Mouse (Mus musculus): ENCODE measurements around the gene Cmbl. TPM values are rescaled to one million over a fixed set of nuclear protein-coding genes. Genes with fewer than 3 reads are reported as not detected.

Cmbl gene
- polyA plus RNA-seq, 1 experiment from 2014 or later: 2.9 TPM

DNA sequence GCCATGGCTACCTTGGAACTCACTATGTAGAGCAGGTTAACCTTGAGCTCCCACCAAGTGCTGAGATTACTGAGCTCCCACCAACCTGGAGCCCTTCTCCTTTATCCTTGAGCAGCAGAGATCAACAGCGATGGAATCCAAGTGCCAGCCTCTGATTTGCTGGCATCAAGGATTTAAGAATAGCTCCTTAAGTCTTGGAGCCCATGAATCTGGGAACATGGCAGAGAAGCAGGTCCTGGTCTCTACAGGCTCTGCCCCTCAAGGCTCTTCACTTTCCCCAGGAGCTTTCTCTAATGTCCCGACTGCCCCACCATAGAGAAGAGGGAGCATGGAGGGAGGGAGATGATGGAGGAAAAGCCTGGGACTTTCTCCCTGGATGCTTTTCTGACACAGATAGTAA, 27.5 kb upstream of the Cmbl start:
- H3K27ac ChIP-seq (ENCODE audit: low read depth, low read length): no peak overlapping the region
- DNase-seq (ENCODE audit: low spot score) (no peak), ATAC-seq (replicated peaks; ENCODE audit: low FRiP score) (no peak)
- no peaks in the 10 kb centered on the region for H3K36me3 ChIP-seq (ENCODE audit: control insufficient read depth, insufficient read depth, low read length)
- H3K9me3 ChIP-seq (ENCODE audit: control insufficient read depth, low read length): no peaks in the 10 kb centered on the region
- H3K27me3 ChIP-seq (replicated peaks; ENCODE audit: control insufficient read depth, insufficient read depth, low read length): no peaks in the 10 kb centered on the region
- no peak overlapping the region for H3K4me3 ChIP-seq (ENCODE audit: low read depth, low read length)
- peaks cover 67% of the 10 kb centered on the region for H3K4me1 ChIP-seq (replicated peaks; ENCODE audit: control insufficient read depth, insufficient read depth, low read length)
- H3K4me2 ChIP-seq: no peak overlapping the region
- no peak overlapping the region for H3K9ac ChIP-seq (ENCODE audit: low read depth, low read length)
- 92% methylated on average over 2 of the region's 2 CpGs for WGBS

- WGBS: 86% methylated on average over 3 of the region's 3 CpGs
- DNase-seq (ENCODE audit: low spot score): no peak
- no peaks in the 10 kb centered on the region for H3K9me3 ChIP-seq (ENCODE audit: control insufficient read depth, low read length)
- H3K27me3 ChIP-seq (replicated peaks; ENCODE audit: control insufficient read depth, insufficient read depth, low read length): no peaks in the 10 kb centered on the region
- no peak overlapping the region for H3K27ac ChIP-seq (ENCODE audit: low read depth, low read length)
- H3K36me3 ChIP-seq (ENCODE audit: control insufficient read depth, insufficient read depth, low read length): no peaks in the 10 kb centered on the region
- no peak overlapping the region for H3K4me3 ChIP-seq (ENCODE audit: low read depth, low read length)
- H3K4me1 ChIP-seq (replicated peaks; ENCODE audit: control insufficient read depth, insufficient read depth, low read length): peaks cover 65% of the 10 kb centered on the region
- H3K9ac ChIP-seq (ENCODE audit: low read depth, low read length): no peak overlapping the region
- H3K4me2 ChIP-seq: no peak overlapping the region
- no peak for ATAC-seq (replicated peaks; ENCODE audit: low FRiP score)
Observed at GRCm38 (mm10) chr15:31538346-31538745, 26.8 kb upstream of the Cmbl start.

DNA sequence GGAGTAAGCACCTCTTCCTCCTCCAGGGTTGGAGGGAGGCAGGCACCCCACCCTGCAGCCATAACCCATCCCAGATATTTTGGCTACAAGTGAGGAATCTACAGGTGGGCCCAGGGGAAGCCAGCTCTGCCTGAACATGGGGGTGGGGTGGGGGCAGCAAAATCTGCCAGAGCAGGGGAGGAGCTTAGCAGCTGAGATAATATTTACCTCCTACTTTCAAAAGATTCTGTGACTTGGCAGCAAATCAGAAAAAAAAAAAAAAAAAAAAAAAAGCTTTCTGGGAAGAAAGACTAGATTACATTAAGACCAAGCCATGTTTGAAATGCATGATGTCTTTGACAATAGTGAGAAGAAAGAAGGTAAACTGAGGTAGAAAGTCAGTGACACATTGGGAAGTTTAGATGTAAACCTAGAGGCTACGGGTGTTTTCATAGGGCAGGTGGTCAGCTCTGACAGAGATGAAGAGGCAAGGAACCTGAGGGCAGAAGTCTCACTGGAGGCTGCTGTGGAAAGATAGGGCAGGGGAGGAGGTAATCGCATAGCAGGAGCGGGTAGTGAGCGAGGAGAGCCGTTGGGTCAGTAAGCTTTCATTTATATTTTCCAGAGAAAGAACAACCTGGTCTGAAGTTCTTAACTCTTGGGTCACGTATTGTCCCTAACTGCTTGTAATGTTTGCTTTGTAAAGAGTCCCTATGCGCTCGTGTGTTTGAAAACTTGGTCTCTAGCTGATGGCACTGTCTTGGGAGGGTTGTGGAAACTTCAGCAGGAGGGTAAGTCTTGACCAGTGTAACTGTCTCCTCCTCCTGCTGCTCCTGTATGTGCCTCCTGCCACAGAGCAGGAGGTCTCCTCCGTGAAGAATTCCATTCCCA, 25.3 kb upstream of the Cmbl start:
- Histone ChIP-seq H3K4me3 (ENCODE audit: low read depth, low read length) (peak overlapping the region; percentile 1; the same call in 1 of the 2 replicates), H3K4me2 (peak overlapping the region; percentile 61), H3K9ac (ENCODE audit: low read depth, low read length) (peak overlapping the region; percentile 66), H3K27me3 (replicated peaks; ENCODE audit: control insufficient read depth, insufficient read depth, low read length) (no peaks in the 10 kb centered on the region), H3K9me3 (ENCODE audit: control insufficient read depth, low read length) (no peaks in the 10 kb centered on the region), H3K4me1 (replicated peaks; ENCODE audit: control insufficient read depth, insufficient read depth, low read length) (peaks cover 54% of the 10 kb centered on the region), H3K27ac (ENCODE audit: low read depth, low read length) (peak overlapping the region; percentile 57), H3K36me3 (ENCODE audit: control insufficient read depth, insufficient read depth, low read length) (no peaks in the 10 kb centered on the region)
- DNase-seq (ENCODE audit: low spot score): no peak
- WGBS: 36% methylated on average over 9 of the region's 9 CpGs
- ATAC-seq (replicated peaks; ENCODE audit: low FRiP score): peak; percentile 87

- Histone ChIP-seq H3K36me3 (ENCODE audit: control insufficient read depth, insufficient read depth, low read length) (no peaks in the 10 kb centered on the region), H3K9me3 (ENCODE audit: control insufficient read depth, low read length) (no peaks in the 10 kb centered on the region), H3K27me3 (replicated peaks; ENCODE audit: control insufficient read depth, insufficient read depth, low read length) (no peaks in the 10 kb centered on the region), H3K4me3 (ENCODE audit: low read depth, low read length) (peak overlapping the region; percentile 1; the same call in 1 of the 2 replicates), H3K9ac (ENCODE audit: low read depth, low read length) (peak overlapping the region; percentile 66), H3K4me1 (replicated peaks; ENCODE audit: control insufficient read depth, insufficient read depth, low read length) (peaks cover 53% of the 10 kb centered on the region), H3K27ac (ENCODE audit: low read depth, low read length) (peak overlapping the region; percentile 57), H3K4me2 (peak overlapping the region; percentile 61)
- DNase-seq (ENCODE audit: low spot score) (no peak), ATAC-seq (replicated peaks; ENCODE audit: low FRiP score) (peak; percentile 42)
- WGBS: 44% methylated on average over 1 of the region's 1 CpGs
Observed at GRCm38 (mm10) chr15:31540513-31540802, 24.7 kb upstream of the Cmbl start.

- H3K27me3 ChIP-seq (replicated peaks; ENCODE audit: control insufficient read depth, insufficient read depth, low read length): no peaks in the 10 kb centered on the region
- peak overlapping the region; percentile 42 for H3K4me2 ChIP-seq
- H3K4me3 ChIP-seq (ENCODE audit: low read depth, low read length): no peak overlapping the region
- H3K4me1 ChIP-seq (replicated peaks; ENCODE audit: control insufficient read depth, insufficient read depth, low read length): peaks cover 42% of the 10 kb centered on the region
- H3K27ac ChIP-seq (ENCODE audit: low read depth, low read length): peak overlapping the region; percentile 52; the same call in 1 of the 2 replicates
- no peak for DNase-seq (ENCODE audit: low spot score)
- no peaks in the 10 kb centered on the region for H3K9me3 ChIP-seq (ENCODE audit: control insufficient read depth, low read length)
- H3K9ac ChIP-seq (ENCODE audit: low read depth, low read length): no peak overlapping the region
- no peaks in the 10 kb centered on the region for H3K36me3 ChIP-seq (ENCODE audit: control insufficient read depth, insufficient read depth, low read length)
- 11% methylated on average over 10 of the region's 10 CpGs for whole genome bisulfite sequencing
- ATAC-seq (replicated peaks; ENCODE audit: low FRiP score): no peak
Observed at GRCm38 (mm10) chr15:31542013-31542958, 22.9 kb upstream of the Cmbl start.

DNA sequence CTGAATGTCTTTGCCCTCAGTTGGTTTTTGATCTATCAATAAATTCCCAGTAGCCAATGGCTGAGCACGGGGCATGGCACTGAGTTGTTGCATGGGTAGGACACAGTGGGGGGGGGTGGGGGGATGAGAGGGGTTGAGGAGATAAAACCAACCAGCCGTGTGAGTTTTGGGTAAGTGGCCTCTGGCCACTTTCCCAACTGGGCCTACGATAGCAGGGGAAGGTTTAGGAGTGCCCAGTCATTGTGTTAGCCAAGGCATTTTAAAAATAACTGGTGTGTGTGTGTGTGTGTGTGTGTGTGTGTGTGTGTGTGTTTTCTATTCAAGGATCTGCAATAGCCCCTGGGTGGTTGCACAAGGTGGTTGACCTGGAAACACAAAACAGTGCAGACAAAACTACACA, 21.9 kb upstream of the Cmbl start:
- H3K4me1 ChIP-seq (replicated peaks; ENCODE audit: control insufficient read depth, insufficient read depth, low read length): peaks cover 42% of the 10 kb centered on the region
- no peak overlapping the region for H3K4me3 ChIP-seq (ENCODE audit: low read depth, low read length)
- H3K27me3 ChIP-seq (replicated peaks; ENCODE audit: control insufficient read depth, insufficient read depth, low read length): no peaks in the 10 kb centered on the region
- H3K36me3 ChIP-seq (ENCODE audit: control insufficient read depth, insufficient read depth, low read length): no peaks in the 10 kb centered on the region
- DNase-seq (ENCODE audit: low spot score) (no peak), ATAC-seq (replicated peaks; ENCODE audit: low FRiP score) (peak; percentile 36; the same call in 1 of the 2 replicates)
- no peaks in the 10 kb centered on the region for H3K9me3 ChIP-seq (ENCODE audit: control insufficient read depth, low read length)
- H3K27ac ChIP-seq (ENCODE audit: low read depth, low read length): peak overlapping the region; percentile 43; the same call in 1 of the 2 replicates
- H3K4me2 ChIP-seq: peak overlapping the region; percentile 42
- 9% methylated on average over 3 of the region's 3 CpGs for WGBS
- H3K9ac ChIP-seq (ENCODE audit: low read depth, low read length): no peak overlapping the region

GRCm38 (mm10) chr15:31545058-31545457, 20.1 kb upstream of the Cmbl start:
- Histone ChIP-seq H3K36me3 (ENCODE audit: control insufficient read depth, insufficient read depth, low read length) (no peaks in the 10 kb centered on the region), H3K9me3 (ENCODE audit: control insufficient read depth, low read length) (no peaks in the 10 kb centered on the region), H3K4me1 (replicated peaks; ENCODE audit: control insufficient read depth, insufficient read depth, low read length) (peaks cover 34% of the 10 kb centered on the region), H3K27me3 (replicated peaks; ENCODE audit: control insufficient read depth, insufficient read depth, low read length) (no peaks in the 10 kb centered on the region), H3K4me3 (ENCODE audit: low read depth, low read length) (no peak overlapping the region), H3K9ac (ENCODE audit: low read depth, low read length) (no peak overlapping the region), H3K27ac (ENCODE audit: low read depth, low read length) (no peak overlapping the region), H3K4me2 (no peak overlapping the region)
- DNase-seq (ENCODE audit: low spot score) (no peak), ATAC-seq (replicated peaks; ENCODE audit: low FRiP score) (no peak)
- WGBS: 48% methylated on average over 1 of the region's 1 CpGs

GRCm38 (mm10) chr15:31546291-31546690, 18.9 kb upstream of the Cmbl start:
- 83% methylated on average over 6 of the region's 6 CpGs for WGBS

More at GRCm38 (mm10) chr15:31546291-31546690, 18.9 kb upstream of the Cmbl start:
- Histone ChIP-seq H3K9me3 (ENCODE audit: control insufficient read depth, low read length) (no peaks in the 10 kb centered on the region), H3K4me2 (no peak overlapping the region), H3K27me3 (replicated peaks; ENCODE audit: control insufficient read depth, insufficient read depth, low read length) (no peaks in the 10 kb centered on the region), H3K36me3 (ENCODE audit: control insufficient read depth, insufficient read depth, low read length) (no peaks in the 10 kb centered on the region), H3K9ac (ENCODE audit: low read depth, low read length) (no peak overlapping the region), H3K4me3 (ENCODE audit: low read depth, low read length) (no peak overlapping the region), H3K27ac (ENCODE audit: low read depth, low read length) (no peak overlapping the region), H3K4me1 (replicated peaks; ENCODE audit: control insufficient read depth, insufficient read depth, low read length) (peaks cover 22% of the 10 kb centered on the region)
- ATAC-seq (replicated peaks; ENCODE audit: low FRiP score) (no peak), DNase-seq (ENCODE audit: low spot score) (no peak)
